Mouse (Mus musculus) left cerebral cortex, postnatal 4 days (tissue): ENCODE measurements around the gene Bik. TPM values are rescaled to one million over a fixed set of nuclear protein-coding genes. Genes with fewer than 3 reads are reported as not detected.
"Not testable (repeated sequence)": the region's sequence is repeated elsewhere in the genome, so short reads cannot be mapped to it uniquely, and the experiment has no call there.

ENCODE experiments used
- DNase-seq: peaks from one replicate; pipeline ENCODE4 v3.0.0-alpha.2; 2022
- intact Hi-C: fragments of 180-260 bp; cut with DNase I; formaldehyde crosslinking; loops from one replicate; pipeline ENCODE4 v1.15.1; 2025
- total RNA-seq, 2 experiments: library from RNA; stranded (reverse); gene quantifications; 2 replicates each; pipeline ENCODE4 v1.2.3; 2021

The Bik gene
- total RNA-seq = not detected

DNA sequence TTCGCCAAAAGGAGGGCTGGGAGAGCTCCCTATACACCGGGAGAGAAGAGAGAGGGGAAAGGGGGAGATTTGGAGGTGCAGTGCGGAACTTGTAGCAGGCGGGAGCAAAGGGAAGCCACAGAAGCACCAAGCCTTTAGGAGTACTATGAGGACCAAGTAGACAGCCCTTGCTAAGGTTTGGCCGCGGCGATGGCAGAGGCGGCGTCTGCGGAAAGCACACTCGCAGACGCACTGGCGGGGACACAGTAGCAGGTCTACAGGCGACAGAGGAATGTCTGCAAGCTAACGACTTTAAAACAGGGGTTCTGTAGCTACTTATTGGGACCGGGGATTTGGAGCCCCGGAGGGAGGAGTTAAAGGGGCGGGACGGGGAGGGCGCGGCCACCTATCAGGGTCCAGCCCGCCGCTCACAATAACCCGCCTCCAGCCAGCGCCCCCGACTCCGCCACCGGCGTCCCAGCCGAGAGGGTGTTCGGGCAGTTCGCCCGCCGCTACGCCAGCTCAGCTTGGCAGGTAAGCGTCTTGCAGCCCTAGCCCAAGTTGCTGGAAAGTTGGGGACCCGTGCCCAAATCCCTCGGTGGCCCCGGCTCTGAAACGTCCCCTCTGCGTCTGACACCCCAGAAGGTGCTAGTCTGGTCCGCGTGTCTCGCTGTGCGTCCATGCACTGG is at the start of gene Bik:
Bik (plus strand) TSS at position 439 of the 668 bp plus-strand sequence.
- intact Hi-C loops = no loop called here
- peak; percentile 46 for DNase-seq

DNA sequence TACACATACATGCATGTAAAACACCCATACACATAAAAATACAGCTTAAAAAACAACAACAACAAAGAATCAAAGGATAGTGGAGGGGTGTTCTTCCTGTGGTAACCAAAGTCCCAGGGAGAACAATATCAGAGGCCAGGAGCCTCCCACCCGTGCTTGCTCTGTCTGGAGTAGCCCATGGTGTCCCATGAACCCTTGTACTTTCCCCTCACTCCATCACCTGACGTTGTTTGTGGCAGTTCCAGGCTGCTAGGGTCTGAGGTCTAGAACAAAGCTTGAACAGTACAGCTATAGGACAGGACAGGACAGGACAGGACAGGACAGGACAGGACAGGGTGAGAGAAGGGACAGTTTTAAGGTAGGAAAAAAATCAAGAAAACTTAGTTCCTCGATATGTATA is 48.6 kb upstream of the Bik start:
- intact Hi-C loops = no loop called here
- DNase-seq = no peak

- intact Hi-C loops = no loop called here
- DNase-seq = no peak
These were observed 46.8 kb upstream of the Bik start for GRCm38 (mm10) chr15:83479818-83480217.

DNA sequence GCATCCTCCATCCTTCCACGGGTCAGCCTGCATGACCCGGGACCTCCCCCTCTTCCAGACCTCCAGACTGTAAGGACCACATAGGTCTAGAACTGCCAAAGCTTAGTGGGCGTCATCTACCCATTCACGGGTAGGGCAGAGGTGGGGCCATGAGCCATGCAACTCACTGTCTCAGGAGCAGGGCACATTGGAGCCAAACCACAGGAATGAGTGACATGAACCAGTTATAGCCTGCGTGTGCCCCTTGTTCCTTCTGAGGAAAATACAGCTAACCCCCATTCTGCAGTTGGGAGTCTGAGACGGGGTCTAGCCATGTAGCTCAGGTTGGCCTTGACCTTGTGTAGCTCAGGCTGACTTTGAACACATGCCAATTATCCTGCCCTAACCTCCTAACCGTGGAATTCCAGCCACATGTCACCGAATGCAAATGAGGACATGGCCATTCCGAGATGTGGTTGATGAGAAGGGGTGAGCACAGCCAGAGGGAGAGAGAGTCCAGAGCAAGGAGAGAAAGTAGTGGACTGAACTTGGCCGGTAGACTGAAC is 45.4 kb upstream of the Bik start:
- intact Hi-C loops = no loop called here
- no peak for DNase-seq

DNA sequence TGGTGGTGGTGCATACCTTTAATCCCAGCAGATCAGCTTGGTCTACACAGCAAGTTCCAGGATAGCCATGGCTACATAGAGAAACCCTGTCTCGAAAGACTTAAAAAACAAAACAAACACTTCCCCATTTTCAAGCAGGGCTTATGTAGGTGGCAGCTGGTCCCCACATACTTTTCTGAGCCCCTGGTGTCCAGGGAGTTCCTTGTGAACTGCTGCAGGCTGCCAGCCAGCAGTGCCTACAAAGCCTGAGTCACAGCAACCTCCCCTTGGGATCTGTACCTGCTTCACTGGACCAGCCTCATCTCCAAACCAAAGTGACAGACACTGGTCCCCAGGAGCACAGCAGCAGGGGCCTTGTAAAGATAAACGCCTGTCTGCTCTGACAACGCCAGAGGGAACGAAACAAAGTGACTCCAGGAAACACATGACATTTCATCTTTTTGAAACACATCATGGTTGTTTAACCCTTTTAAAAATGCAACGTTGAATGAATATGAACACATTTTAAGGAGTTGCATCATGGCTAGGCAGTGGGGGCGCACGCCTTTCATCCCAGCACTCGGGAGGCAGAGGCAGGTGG is 43.9 kb upstream of the Bik start:
- DNase-seq = no peak
- intact Hi-C loops = no loop called here

GRCm38 (mm10) chr15:83483482-83483881 is 43.2 kb upstream of the Bik start:
- DNase-seq = no peak
- intact Hi-C loops = no loop called here

GRCm38 (mm10) chr15:83484311-83484710 is 42.4 kb upstream of the Bik start:
- DNase-seq = no peak
- intact Hi-C loops = no loop called here

GRCm38 (mm10) chr15:83487477-83488115 is 39.1 kb upstream of the Bik start:
- intact Hi-C loops = no loop called here
- DNase-seq = no peak

- DNase-seq = no peak
- intact Hi-C loops = no loop called here
These were observed 37.2 kb upstream of the Bik start for GRCm38 (mm10) chr15:83489471-83489870.

GRCm38 (mm10) chr15:83491891-83492290 is 34.8 kb upstream of the Bik start:
- intact Hi-C loops = loop anchor here (10.0 kb wide), 1 partner anchor 157 kb away; no protein-coding TSS in a partner anchor
- no peak for DNase-seq

DNA sequence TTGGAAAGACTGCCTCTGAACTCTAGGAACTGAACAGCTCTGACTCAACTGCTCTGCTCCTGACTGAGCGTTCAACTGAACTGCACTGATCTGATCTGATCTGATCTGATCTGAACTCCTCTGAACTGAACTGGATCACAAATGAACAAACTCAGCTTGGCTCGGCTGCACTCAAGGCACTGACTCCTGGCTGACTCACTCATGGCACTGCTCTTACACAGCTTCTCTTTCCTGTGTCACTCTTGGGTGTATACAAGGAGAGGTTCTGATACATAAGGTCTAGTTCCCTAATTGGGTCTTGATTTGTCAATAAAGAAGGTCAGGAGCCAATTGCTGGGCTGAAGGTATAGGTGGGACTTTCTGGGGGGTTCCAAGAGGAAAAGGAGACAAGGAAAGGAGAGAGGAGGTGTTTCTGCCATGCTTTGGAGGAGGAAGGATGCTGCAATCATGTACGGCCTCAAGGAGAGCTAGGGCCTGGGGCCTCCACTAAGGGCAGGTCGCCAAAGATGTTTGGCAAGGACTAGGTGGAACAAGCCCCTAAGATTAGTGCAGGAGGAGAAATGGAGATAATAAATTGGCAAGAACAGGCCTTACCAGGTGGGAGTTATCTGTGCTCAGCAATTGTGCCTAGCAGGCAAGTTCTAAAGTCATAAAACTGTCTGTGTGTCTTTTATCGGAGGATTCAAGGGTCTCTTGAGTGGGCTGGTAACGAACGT is 32.6 kb upstream of the Bik start:
- intact Hi-C loops = loop anchor here (10.0 kb wide), 1 partner anchor 159 kb away; no protein-coding TSS in a partner anchor
- DNase-seq = no peak

DNA sequence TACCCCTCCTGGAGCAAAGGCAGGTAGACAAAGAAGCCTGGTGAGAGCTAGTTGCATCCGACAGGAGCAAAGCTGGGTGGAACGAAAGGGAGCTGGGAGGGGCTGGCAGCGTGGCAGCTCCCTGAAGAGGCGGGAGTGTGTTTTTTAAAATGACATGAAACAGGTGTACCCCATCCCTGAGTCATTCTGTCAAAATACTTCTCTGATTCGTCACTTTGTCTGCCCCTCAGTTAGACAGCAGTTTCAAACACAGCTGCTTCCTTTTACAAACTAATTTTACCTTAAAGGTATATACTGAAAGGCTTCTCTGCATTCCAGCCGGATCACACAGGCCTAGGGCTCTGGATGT is 32.1 kb upstream of the Bik start:
- intact Hi-C loops = loop anchor here (10.0 kb wide), 1 partner anchor 160 kb away; no protein-coding TSS in a partner anchor
- DNase-seq = no peak

DNA sequence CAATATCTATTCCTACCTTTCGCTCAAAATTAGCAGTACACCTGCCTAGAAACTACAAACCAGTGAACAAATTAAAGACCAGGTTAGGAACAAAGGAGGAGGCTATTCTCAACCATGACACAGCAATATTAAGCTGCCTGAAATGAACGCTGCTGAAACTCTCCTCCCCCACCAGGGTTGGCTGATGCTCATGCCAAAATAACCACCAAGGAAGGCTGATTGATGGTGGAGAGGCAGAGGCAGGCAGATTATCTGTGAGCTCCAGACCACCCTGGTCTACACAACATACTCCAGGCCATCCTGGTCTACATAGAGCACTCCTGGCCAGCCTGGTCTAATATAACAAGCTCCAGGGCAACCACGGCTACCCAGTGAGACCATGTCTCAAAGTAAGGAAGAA is 31.5 kb upstream of the Bik start:
- DNase-seq = no peak
- intact Hi-C loops = loop anchor here (10.0 kb wide), 1 partner anchor 160 kb away; no protein-coding TSS in a partner anchor

GRCm38 (mm10) chr15:83495787-83496367 is 30.8 kb upstream of the Bik start:
- intact Hi-C loops = loop anchor here (10.0 kb wide), 1 partner anchor 161 kb away; no protein-coding TSS in a partner anchor
- no peak for DNase-seq

- intact Hi-C loops = loop anchor here (10.0 kb wide), 1 partner anchor 162 kb away; no protein-coding TSS in a partner anchor
- no peak for DNase-seq
These were observed 29.4 kb upstream of the Bik start for GRCm38 (mm10) chr15:83497299-83497698.

DNA sequence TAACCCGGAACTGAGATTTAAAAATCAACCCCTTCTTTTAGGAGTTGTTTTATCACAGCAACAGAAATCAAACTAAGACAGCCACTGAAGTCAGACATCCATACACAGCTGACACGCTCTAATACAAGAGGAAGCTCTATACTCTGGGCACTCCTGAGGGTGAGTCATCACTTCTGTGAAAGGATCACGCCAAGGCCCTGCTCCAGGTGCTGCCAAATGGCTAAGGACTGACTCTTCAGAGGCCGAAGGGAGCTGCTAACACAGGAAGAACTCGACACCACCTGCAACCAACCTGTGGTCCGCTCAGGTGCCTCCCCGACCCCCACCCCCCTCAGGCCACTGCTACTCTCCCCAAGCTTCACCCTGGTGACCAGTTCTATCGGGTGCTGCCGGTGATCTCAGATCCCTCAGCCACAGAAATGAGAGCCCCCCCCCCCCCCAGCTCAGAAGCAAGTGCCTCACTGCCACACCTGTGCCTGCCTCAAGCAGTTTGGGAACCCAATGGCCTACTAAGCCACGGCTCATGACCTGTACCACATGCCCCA is 27.4 kb upstream of the Bik start:
- no peak for DNase-seq
- intact Hi-C loops = loop anchor here (10.0 kb wide), 1 partner anchor 164 kb away; no protein-coding TSS in a partner anchor

DNA sequence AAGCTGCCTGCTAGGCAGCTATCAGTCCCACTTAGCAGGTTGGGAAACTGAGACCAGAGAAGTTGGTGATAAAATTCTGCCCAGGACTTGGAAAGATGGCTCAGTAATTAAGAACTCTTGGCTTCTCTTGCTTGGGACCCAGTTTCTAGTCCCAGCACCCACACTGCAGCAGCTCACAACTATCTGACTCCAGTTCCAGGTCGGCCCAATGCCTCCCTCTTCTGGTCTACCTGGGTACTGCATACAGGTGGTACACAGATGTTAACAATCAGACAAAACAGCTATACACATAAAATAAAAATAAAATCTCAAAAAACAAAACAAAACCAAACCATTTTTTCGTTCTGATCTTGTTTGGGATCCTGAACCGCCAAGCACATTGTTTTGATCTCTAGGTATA is 26.3 kb upstream of the Bik start:
- intact Hi-C loops = no loop called here
- DNase-seq = no peak

DNA sequence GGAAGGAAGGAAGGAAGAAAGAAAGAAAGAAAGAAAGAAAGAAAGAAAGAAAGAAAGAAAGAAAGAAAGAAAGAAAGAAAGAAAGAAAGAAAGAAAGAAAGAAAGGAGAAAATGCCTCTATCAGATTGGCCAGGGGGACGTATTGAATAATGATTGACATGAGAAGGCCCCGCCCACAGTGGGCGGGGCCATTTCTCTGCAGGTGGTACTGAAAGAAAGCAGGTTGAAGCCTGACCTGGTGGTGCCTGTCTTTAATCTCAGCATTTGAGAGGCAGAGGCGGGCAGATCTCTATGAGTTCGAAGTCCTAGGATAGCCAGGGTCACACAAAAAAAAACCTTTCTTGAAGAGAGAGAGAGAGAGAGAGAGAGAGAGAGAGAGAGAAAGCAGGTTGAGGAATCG is 25.2 kb upstream of the Bik start:
- intact Hi-C loops, DNase-seq: not testable (repeated sequence)

DNA sequence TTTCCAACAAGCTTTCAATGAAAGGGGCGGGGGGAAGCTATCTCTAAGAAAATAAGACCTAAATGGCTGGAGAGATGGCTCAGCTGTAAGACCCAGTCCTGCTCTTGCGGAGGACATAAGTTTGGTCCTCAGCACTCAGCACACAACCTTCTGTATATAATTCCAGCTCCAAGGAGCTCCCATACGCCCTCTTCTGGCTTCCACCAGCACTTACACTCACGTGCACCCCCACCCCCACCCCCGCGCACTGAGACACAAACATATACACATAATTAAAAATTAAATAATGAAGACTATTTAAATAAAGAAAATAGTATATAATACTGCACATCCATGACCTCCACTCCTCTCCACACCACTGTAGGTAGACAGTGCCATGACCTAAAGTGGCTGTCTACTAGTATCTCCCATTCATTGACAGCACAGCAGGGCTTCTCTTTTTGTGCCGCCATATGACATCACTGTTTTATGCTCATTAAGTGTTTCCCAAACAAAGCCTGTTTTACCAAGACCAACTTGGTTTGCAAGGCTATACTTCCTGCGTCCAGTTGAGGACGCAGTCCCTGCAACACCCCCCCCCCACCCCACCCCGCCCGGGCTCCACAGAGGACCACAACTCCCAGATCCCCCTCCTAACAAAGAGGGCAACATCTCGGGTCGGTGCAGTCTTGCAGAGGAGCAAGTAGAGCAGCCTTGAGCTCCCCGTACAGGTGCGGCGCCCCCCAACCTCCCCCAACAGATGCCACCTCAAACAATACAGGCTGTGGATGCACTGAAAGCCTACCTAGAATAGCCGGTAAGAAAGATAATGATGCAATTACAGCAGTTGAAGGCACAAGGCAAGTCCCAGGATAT is 16.5 kb upstream of the Bik start:
- DNase-seq = no peak
- intact Hi-C loops = no loop called here
